Mouse (Mus musculus) neural tube, embryonic 14.5 days (tissue): ENCODE data around the gene Kifap3. TPM values are rescaled to one million over a fixed set of nuclear protein-coding genes. Genes with fewer than 3 reads are reported as not detected.

Source experiments
- ATAC-seq: fragments of 200-750 bp; cut with Nextera tagmentation; 2 replicates; pipeline ENCODE4 v1.8.0; 2017; ENCODE audit warnings: low read depth, mild to moderate bottlenecking, moderate TSS enrichment, moderate library complexity
- H3K27ac ChIP-seq: fragments of 300-500 bp; sonication (generic); 2 replicates; pipeline ENCODE4 v1.5.1; 2014; ENCODE audit warnings: low read depth, mild to moderate bottlenecking, control low read depth, low read length, moderate library complexity, mixed read lengths
- H3K27me3 ChIP-seq: fragments of 300-500 bp; sonication (generic); 2 replicates; pipeline ENCODE4 v1.6.1; 2014; ENCODE audit warnings: low read length; ENCODE audit not compliant: control insufficient read depth, insufficient read depth
- H3K36me3 ChIP-seq: fragments of 300-500 bp; sonication (generic); 2 replicates; pipeline ENCODE4 v1.6.1; 2014; ENCODE audit warnings: low read length, mixed read lengths; ENCODE audit not compliant: control insufficient read depth, insufficient read depth
- H3K4me1 ChIP-seq: fragments of 300-500 bp; sonication (generic); 2 replicates; pipeline ENCODE4 v1.6.1; 2014; ENCODE audit warnings: low read length; ENCODE audit not compliant: control insufficient read depth, insufficient read depth
- H3K4me2 ChIP-seq: fragments of 300-500 bp; sonication (generic); 2 replicates; pipeline ENCODE4 v1.6.1; 2014; ENCODE audit warnings: mild to moderate bottlenecking, low read depth, low read length, control low read depth
- H3K4me3 ChIP-seq: fragments of 300-500 bp; sonication (generic); 2 replicates; pipeline ENCODE4 v1.5.1; 2014; ENCODE audit warnings: low read depth, low read length, control low read depth, mixed read lengths
- H3K9ac ChIP-seq: fragments of 300-500 bp; sonication (generic); replicated peaks from 2 replicates; pipeline ENCODE4 v1.6.1; 2014; ENCODE audit warnings: low read depth, mild to moderate bottlenecking, control low read depth, low read length, mixed read lengths
- H3K9me3 ChIP-seq: fragments of 300-500 bp; sonication (generic); 2 replicates; pipeline ENCODE4 v1.6.1; 2016; ENCODE audit warnings: low read length; ENCODE audit not compliant: control insufficient read depth
- WGBS: fragments of 180-500 bp; shearing (Covaris S2); extraction: QIAGEN DNeasy Blood & Tissue Kit; methylation state at CpG from one replicate; pipeline ENCODE4 v1.1.7; 2014; 5-methylcytosine and 5-hydroxymethylcytosine counted together
- polyA plus RNA-seq: library from polyadenylated mRNA; unstranded; fragments of >200 nt; fragmentation: Nextera tagmentation; extraction: Ambion mirVana; gene quantifications from 2 replicates; pipeline ENCODE4 v1.2.1, GENCODE M21; 2014

Gene Kifap3
- polyA plus RNA-seq, 1 experiment from 2014 or later, result 178 TPM

- Histone ChIP-seq H3K4me3 (no peak overlapping the region), H3K27me3 (no peaks in the 10 kb centered on the region), H3K4me1 (no peaks in the 10 kb centered on the region), H3K9ac (no peak overlapping the region), H3K9me3 (no peaks in the 10 kb centered on the region), H3K4me2 (no peak overlapping the region), H3K36me3 (no peaks in the 10 kb centered on the region), H3K27ac (no peak overlapping the region)
- no peak for ATAC-seq
- WGBS, result 83% methylated on average over 4 of the region's 4 CpGs
Observed at GRCm38 (mm10) chr1:163907007-163907811, 127.8 kb downstream of the Kifap3 start.

GRCm38 (mm10) chr1:163908389-163908788, 129.0 kb downstream of the Kifap3 start:
- ATAC-seq, result no peak
- no peak overlapping the region for H3K9ac ChIP-seq
- H3K36me3 ChIP-seq, result 0 out of 2 replicates have a peak, but pooled peaks cover 4% of the 10 kb centered on the region
- WGBS, result 86% methylated on average over 11 of the region's 11 CpGs
- H3K27ac ChIP-seq, result no peak overlapping the region
- H3K4me1 ChIP-seq, result no peaks in the 10 kb centered on the region
- H3K27me3 ChIP-seq, result no peaks in the 10 kb centered on the region
- no peak overlapping the region for H3K4me3 ChIP-seq
- H3K4me2 ChIP-seq, result no peak overlapping the region
- no peaks in the 10 kb centered on the region for H3K9me3 ChIP-seq

- Histone ChIP-seq H3K4me1 (no peaks in the 10 kb centered on the region), H3K27ac (no peak overlapping the region), H3K27me3 (no peaks in the 10 kb centered on the region), H3K4me3 (no peak overlapping the region), H3K36me3 (0 out of 2 replicates have a peak, but pooled peaks cover 4% of the 10 kb centered on the region), H3K9ac (no peak overlapping the region), H3K9me3 (no peaks in the 10 kb centered on the region), H3K4me2 (no peak overlapping the region)
- 0 out of 2 replicates have a peak, but pooled peaks have one; percentile 63 for ATAC-seq
- whole genome bisulfite sequencing, result 10% methylated on average over 2 of the region's 2 CpGs
Observed at GRCm38 (mm10) chr1:163910343-163910742, 131.0 kb downstream of the Kifap3 start.

- no peak overlapping the region for H3K4me3 ChIP-seq
- no peaks in the 10 kb centered on the region for H3K27me3 ChIP-seq
- no peak overlapping the region for H3K9ac ChIP-seq
- no peaks in the 10 kb centered on the region for H3K9me3 ChIP-seq
- H3K4me2 ChIP-seq, result no peak overlapping the region
- no peak overlapping the region for H3K27ac ChIP-seq
- WGBS, result 92% methylated on average over 9 of the region's 9 CpGs
- H3K36me3 ChIP-seq, result peaks cover 7% of the 10 kb centered on the region; the same call in 1 of the 2 replicates
- no peaks in the 10 kb centered on the region for H3K4me1 ChIP-seq
- ATAC-seq, result no peak
Observed at GRCm38 (mm10) chr1:163910785-163911184, 131.4 kb downstream of the Kifap3 start.

- H3K4me3 ChIP-seq, result no peak overlapping the region
- H3K9ac ChIP-seq, result no peak overlapping the region
- H3K27me3 ChIP-seq, result no peaks in the 10 kb centered on the region
- no peak overlapping the region for H3K27ac ChIP-seq
- no peaks in the 10 kb centered on the region for H3K4me1 ChIP-seq
- WGBS, result 97% methylated on average over 11 of the region's 11 CpGs
- H3K9me3 ChIP-seq, result no peaks in the 10 kb centered on the region
- no peak for ATAC-seq
- no peak overlapping the region for H3K4me2 ChIP-seq
- H3K36me3 ChIP-seq, result peaks cover 11% of the 10 kb centered on the region; the same call in 1 of the 2 replicates
Observed at GRCm38 (mm10) chr1:163911981-163912380, 132.6 kb downstream of the Kifap3 start.

GRCm38 (mm10) chr1:163917349-163918160, 138.2 kb downstream of the Kifap3 start:
- Histone ChIP-seq H3K27ac (no peak overlapping the region), H3K4me1 (no peaks in the 10 kb centered on the region), H3K9me3 (no peaks in the 10 kb centered on the region), H3K4me2 (no peak overlapping the region), H3K27me3 (no peaks in the 10 kb centered on the region), H3K9ac (no peak overlapping the region), H3K4me3 (no peak overlapping the region), H3K36me3 (peaks cover 14% of the 10 kb centered on the region; the same call in 1 of the 2 replicates)
- ATAC-seq, result no peak
- WGBS, result 97% methylated on average over 5 of the region's 5 CpGs

- Histone ChIP-seq H3K4me3 (no peak overlapping the region), H3K9me3 (no peaks in the 10 kb centered on the region), H3K36me3 (no peaks in the 10 kb centered on the region), H3K27me3 (no peaks in the 10 kb centered on the region), H3K4me2 (no peak overlapping the region), H3K4me1 (peaks cover 3% of the 10 kb centered on the region; the same call in 1 of the 2 replicates), H3K27ac (no peak overlapping the region), H3K9ac (no peak overlapping the region)
- WGBS, result 92% methylated on average over 8 of the region's 8 CpGs
- ATAC-seq, result no peak
Observed at GRCm38 (mm10) chr1:163924093-163924492, 144.7 kb downstream of the Kifap3 start.

GRCm38 (mm10) chr1:163928846-163929245, 149.5 kb downstream of the Kifap3 start, which contains the start of gene Scyl3:
Gene Scyl3 (plus strand): TSS chr1:163929100.
- Histone ChIP-seq H3K4me2 (peak within 1 kb of the TSS; percentile 79), H3K4me3 (peak within 1 kb of the TSS; percentile 67), H3K27ac (peak within 1 kb of the TSS; percentile 75), H3K9me3 (no peaks in the 10 kb centered on the region), H3K4me1 (peaks cover 13% of the 10 kb centered on the region), H3K9ac (peak within 1 kb of the TSS; percentile 70), H3K27me3 (no peaks in the 10 kb centered on the region), H3K36me3 (no peaks in the 10 kb centered on the region)
- 72% methylated on average over 7 of the region's 7 CpGs for WGBS
- ATAC-seq, result no peak
